Mouse (Mus musculus) heart, adult 11 months (tissue): Measurements from ENCODE around the gene Spon2.

ENCODE experiments used
- DNase-seq: peaks from one replicate; pipeline ENCODE4 v3.0.0; 2022

Gene Spon2

DNA sequence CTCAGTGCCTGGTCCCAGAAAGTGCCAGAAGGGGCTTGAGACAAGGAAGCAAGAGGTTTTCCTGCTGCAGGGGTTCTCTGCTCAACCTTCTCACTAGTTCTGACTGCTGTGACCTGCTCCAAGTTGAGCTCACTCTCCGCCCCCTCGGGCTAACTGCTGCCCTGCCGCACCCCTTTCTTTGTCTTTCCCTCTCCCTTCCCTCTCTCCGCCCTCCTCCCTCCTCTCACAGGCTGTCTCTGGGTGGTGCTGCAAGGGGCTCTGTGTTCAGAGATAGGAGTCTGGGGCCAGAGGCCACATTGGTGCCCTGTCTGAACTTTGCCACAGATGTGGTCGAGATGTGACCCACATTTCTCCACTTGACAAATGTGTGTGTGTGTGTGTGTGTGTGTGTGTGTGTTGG is at the start of gene Spon2:
TSS of gene Spon2 (minus strand) at position 375 of the 400 bp plus-strand sequence.
- DNase-seq, result peak; percentile 88

DNA sequence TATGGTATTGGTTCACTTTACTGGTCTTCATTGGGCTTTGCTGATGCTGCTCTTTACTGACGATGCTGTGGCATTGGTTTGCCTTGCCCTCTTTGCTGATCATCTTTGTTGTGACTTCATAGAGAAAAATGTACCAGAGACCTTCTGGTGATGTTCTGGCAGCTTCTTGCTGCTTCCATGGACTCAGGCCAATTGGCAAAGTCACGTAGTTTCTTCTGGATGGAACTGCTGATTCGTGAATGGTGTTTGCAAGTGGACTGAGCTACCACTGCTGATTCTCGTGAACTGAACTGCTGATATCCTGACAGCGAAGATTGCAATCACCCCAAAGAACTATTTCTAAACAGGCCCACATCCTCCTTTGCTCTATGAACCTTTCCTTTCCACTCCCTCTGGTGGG is 36.2 kb upstream of the Spon2 start:
- no peak for DNase-seq

DNA sequence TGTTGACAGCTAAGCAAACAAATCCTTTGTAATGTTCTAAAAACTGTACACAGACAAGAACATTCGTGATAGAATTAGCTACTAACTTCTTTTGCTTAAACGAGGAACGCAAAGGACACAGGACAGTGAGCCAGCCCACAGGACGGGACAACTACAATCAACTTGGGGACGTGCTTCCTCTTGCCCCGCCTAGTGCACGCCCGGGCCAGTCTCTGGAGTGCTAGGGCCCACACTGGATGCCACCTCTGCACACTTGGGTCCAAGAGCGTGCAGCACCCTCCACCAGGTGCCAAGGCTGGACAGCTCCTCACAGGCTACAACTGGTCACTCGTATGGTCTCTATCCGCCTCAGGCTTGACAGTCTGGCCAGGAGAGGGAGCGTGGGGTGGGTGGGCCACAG is 29.9 kb upstream of the Spon2 start:
- peak; percentile 92 for DNase-seq

DNA sequence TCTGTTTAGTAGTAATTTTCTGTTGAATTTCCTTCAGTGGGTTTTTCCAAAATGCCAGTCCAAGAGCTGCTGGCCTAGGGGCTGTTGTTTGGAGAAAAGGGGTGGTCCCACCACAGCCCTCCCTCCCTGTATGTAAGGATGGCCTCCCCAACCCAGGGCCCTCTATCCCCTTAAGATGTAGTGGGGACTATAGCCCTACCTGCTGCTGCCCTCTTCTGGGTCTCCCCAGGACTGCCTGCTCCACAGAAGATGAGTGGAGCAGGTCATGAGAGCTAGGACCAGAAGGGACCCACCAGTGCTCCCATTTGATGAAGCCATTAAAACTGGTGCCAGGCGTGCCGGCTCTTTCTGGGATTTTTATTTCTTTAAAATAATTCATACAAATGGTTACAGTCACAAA is 29.1 kb upstream of the Spon2 start:
- peak; percentile 93 for DNase-seq

DNA sequence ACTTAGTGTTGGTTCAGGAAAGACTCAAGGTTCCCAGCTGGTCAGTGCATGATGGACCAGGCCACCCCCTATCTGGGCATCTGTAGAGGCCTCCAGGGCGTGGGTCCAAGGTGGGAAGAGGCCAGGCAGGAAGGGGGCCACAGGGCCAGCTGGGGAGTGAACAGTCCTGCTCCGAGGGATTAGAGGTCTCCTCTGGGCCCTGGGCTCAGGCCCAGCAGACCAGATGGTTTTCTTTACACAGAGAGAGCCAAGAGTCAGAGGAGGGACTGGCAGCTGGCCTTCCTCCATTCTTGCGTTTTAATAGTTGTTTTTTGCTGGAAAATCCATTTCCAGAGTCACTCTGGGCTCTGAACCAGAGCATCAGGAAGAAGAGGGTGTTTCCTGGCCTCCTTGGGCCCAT is 27.4 kb upstream of the Spon2 start:
- DNase-seq, result peak; percentile 99

DNA sequence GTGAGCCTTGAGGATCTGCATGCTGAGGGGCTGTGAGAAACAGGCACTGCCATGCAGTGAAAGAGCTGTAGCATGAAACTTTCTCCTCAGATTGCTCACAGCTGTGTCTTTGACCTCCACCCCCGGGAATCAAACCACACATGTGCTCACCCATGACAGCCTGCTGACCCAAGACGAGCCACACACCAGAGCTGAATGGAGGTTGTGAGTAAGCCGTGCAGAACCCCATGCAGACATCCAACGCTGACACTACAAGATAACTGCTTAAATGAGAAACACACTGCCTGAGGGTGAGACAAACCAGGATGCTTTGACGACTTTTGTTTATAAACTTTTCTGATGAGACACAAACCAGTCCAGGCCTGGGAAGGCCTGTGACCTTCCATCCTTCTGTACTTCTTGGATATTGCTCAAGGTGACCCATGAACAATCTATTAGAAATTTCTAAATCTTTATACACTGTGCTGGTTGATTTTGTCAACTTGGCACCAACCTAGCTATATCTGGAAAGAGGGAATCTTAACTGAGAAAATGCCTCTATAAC is 26.2 kb upstream of the Spon2 start:
- DNase-seq, result peak; percentile 96

DNA sequence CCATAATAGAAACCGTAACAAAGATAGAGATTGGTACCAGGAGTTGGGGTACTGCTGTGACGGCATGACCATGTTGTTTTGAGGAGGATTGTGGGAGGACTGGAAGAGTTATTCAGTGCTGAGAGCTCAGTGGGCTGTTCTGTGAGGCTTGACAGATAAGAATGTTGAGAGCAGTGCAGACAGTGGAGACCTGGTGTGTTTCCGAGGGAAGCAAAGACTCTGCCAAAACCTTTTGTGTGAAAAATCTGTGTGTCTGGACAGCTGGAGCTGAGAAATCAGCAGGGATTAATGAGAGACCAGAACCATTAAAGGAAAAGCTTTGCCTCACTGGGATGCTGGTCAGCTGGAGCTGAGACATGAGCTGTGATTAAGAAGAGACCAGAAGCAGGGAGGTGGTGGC is 21.7 kb upstream of the Spon2 start:
- peak; percentile 97 for DNase-seq

DNA sequence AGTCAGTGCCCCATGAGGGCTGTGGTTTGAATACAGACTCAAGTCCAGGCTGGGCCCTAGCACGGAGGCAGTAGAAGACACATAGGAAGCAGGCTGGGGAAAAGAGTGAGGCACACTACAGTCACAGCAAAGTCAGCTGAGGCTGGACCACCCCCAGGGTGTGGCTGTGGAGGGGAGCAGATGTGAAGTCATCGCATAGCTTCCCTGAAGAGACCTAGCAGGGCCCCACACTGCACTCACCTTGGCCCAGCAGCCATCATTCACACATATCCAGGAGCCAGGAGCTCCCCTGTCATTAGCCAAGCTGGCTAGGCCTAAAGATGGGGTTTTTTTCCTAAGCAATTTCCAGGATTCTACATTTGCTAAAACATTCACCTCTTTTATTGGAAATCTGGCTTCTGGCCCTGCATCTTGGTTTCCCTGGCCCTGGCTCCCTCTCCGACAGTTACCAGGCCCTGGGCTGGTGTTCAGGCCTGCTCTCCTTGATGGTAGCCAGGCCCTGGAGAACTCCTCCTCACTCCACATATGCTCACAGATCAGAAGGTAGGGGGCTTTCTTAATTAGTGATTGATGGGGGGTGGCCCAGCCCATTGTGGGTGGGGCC is 21.0 kb upstream of the Spon2 start:
- no peak for DNase-seq

DNA sequence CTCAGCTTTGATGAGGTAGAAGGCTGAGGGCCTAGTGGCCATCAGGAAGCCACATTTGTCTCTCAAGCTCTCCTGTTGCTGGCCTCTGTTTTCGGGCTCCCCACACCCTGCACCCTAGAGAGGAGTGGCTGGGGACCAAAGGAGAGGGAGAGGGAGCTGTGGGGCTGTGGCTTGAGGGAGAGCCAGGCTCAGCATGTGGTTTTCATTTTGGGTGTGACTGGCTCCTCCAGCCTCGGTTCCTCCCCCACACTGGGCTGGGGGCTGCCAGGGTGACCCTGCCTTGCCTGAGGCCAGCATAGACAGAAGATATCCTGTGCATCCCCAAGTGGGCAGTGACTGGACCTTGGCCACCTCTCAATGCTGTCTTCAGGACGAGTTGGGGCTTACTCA is 20.0 kb upstream of the Spon2 start:
- peak; percentile 93 for DNase-seq

DNA sequence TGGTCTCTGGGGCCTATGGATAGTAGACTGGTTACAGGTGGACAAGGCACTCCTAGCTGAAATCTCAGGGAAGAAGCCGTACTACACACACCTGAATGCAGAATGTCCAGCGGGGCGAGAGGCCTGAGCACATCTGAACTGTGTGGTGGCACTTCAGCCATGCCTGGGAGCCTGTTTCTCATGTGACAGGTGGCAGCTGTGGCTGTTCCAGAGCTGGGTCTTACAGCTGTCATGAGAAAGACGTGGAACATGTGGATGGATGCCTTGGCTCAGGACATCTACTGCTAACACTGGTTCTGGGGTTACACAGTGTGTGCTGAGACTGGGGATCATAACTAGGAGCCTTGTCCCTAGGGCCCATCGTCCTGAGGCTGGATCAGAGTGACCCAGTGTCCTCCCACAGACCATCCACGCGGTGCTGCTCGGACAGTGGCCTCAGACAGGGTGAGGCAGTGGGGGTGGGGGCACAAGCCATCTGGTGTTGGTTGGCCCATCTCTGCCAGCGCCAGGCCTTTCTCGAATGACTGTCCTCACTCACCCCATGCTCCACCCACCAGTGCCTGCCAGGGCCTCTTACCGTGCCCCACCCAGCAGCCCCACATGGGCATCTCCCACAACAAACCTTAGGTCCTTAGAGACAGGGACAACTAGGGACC is 19.5 kb upstream of the Spon2 start:
- no peak for DNase-seq

DNA sequence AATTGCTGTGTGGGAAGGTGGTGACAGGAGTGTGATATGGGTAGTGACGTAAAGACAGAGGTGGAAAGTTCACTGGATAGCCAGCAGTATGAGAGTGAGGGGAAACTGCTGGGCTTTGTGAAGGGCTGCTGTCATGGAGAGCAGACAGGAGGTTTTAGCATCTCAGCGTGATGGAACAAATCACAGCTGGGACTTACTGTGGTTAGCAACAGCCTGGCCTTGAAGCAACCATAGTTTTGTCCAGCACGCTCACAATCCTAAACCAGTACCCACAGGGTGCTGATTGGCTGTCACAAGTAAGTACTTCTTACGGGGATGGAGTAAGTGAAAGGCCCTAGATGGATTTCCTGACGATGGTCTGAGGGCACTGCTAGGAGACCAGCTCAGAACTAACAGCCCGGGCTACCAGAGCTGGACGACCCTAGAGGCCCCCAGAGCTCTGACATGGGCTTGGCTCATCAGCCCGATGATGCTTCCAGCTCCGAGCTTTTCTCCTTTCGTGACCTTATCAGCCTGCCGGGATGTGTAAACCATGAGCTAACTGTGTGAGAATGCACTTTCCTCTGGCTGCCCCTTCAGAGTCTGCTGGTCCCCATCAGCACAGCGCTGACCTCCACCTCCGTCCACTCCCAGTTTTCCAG is 16.3 kb upstream of the Spon2 start:
- DNase-seq, result peak; percentile 97

DNA sequence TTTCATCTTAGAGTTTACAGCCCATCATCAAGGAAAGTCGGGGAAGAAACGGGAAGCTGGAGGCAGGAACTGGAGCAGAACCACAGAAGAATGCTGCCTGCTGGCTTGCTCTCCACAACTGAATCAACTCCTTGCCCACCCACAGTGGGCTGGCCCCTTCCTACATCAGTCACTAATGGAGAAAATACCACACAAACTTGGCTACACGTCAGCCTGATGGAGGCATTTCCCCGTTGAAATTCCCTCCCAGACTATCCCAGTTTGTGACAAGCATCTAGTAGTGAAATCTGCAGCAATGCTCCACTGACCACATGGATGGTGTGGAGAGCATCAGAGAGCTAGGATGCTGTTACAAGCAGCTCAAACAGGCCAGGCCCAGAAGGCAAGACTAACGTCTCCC is 14.5 kb upstream of the Spon2 start:
- no peak for DNase-seq

DNA sequence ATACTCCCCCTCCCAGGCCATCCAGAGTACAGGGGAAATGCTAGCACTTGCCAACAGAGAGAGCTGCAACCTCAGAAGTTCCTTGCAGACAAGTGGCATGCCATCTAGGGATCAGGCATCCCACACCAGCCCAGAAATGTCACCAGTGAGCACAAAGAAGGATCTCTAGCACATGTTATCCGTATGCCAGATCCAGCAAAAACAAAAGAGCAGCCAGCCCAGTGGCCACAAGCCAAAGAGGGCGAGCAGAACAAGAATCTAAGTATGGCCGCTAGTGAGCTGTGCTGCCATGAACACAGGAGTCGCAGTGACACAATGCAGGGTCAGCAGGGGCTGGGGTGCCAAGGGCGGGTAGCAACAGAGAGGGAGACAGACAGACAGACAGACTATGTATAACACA is 12.0 kb upstream of the Spon2 start:
- DNase-seq, result no peak

DNA sequence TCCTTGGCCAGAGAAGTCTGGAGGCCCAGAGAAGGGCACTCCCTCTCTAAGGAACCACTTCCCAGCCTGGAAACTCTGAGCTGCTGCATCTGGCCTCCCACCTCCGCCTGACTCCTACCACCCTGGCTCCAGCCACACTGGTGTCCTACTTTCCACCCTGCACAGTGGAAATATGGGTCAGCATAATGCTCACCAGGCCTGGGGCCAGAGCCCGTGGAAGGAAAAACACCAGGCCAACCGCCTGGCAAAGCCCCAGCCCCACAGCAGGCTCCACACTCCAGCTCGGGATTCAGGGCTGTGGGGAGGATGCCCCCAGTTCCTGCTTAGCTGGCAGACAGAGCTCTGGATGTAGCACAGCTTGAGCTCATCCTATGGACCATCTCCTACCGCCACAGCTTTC is 10.2 kb upstream of the Spon2 start:
- DNase-seq, result peak; percentile 95

DNA sequence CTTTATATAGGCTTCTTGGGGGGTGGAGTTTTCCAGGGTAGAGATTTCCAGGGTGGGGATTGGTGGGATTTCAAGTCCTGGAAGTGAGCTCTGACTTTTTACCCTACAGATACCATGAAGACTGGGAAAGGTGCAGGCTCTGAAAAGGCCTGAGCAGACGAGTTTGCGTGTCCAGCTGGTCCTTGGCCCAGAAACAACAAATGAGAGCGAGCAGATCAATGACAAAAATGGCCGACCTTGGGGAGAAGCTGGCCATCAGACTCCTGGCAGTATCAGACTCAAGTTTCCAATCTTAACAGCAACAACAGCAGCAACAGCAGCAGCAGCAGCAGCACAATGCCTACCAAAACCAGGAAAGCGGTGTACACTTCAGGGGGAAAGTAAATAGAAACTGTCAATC is 7.4 kb upstream of the Spon2 start:
- no peak for DNase-seq

DNA sequence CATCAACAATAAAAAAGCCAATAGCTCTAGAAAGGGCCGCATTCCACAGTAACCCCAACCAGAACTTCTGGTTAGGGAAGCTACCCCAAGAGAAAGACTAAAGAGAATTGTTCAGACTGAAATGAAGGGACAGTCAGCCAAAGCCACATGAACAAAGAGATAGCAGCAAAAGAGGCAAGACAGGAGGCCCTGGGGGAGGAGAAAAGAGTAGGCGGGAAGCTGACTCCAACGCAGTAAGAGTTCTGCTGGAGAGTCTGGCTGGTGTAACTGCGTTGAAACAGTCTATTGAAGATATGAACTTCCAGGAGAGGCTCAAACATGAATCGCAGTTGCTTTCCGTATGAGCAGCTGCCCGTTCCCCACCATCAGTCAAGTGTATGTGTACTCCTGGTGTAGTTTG is 6.2 kb upstream of the Spon2 start:
- DNase-seq, result no peak

DNA sequence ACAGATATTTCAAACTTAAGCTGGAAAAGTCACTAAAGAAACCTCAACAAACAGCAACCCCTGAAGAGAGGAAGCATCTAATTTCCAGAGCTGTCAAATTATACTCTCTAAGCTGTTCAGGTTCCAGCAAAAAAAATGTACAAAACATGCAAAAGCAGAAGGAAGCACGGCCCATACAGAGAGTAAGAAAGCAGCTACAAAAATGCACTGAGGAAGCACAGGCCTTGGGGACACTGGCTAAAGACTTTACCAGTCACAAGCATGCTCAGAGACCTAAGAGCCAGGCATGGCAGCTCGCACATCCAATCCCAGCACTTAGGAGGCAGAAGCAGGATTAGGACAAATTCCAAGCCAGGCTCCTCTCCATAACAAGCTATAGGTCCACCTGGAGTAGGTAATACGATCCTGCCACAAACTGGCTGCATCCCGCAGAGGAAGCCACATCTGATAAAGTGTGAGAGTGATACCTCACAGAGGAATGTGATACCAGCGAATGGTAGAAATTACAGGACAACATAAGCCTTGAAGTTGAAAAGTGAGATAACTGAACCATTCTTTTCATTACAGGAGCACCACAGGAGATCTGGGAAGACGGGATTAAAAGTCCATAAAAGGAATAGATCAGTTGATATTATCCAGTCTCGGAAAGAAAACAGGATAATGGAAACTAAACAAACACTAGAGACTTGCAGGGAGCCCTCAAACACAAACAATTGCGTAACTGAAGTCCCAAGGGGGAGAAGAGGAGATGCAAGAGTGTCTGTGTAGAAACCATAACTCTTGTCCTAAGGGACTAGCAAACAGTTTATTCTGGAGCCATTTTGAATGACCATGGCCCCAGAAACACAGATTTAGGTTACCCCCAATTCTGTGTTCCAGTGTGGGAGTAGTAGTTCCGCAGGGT is 4.8 kb upstream of the Spon2 start:
- DNase-seq, result peak; percentile 88

DNA sequence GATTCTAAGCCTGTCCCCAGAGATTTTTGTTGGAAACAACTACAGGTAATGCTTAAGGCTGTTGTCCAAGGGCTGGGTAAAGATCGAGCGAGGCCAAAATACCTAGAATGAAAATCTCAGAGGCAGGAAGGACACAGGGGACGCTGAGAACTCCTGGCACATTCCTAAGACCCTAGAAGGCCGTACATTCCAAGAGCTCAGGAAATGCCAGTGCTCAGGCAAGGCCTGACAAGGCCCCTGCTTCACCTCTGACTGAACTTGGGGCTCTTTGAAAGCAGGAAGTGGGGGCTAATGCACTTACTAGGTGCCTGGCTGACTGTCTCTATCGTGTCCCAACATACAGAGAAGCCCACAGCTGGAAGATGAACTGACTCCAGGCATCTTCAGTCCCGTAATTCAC is 4.1 kb upstream of the Spon2 start:
- peak; percentile 96 for DNase-seq

DNA sequence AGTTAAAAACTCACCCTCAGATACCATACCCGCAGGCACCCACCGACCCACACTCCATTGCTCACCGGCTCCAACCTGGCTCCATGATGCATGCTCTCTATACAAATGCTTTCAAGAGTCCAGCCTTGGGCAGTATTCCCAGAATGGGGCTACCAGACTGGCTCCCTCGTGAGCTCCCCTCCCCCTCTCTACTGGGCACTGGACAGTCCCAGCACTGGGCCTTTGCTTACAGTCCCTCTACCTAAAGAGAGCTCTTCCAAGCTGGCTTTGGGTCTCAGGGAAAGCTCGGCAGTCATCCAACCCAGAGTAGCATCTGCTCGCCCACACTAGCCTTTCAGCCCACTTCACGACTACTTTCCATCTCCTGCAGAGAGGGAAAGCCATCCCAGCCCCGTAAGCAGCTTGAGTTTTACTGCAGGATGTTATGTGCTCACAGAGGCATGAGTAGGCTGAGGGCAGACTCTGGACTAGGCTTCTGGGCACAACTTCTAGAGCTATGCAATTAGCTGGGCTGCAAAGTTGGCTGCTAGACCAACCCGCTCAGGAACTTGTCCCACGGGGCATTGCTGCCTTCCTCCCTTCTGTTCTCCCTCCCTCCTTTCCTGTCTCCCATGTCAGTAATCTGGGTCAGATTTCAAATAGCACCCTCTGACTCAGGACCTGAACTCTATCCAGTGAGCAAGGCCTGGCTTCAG is 2.2 kb upstream of the Spon2 start:
- peak; percentile 93 for DNase-seq

DNA sequence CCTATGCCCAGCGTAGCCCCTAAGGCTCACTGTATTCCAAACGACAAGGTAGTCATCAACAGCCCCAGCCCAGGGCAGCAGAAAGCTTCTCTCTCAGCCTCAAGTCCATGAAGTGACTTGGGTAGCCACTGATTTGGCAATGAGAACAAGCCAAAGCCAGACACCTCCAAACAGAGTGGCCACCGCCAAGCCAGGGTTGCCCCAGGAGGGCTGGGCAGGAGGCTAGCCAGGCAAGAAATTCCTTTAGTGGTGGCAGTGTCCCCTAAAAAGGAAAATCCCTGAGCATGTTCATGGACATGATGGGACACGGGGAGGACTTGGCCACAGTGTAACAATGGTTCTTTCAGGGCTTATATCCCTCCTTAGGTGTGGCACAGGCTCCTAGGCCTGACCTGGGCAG is 1.6 kb upstream of the Spon2 start:
- DNase-seq, result peak; percentile 88

DNA sequence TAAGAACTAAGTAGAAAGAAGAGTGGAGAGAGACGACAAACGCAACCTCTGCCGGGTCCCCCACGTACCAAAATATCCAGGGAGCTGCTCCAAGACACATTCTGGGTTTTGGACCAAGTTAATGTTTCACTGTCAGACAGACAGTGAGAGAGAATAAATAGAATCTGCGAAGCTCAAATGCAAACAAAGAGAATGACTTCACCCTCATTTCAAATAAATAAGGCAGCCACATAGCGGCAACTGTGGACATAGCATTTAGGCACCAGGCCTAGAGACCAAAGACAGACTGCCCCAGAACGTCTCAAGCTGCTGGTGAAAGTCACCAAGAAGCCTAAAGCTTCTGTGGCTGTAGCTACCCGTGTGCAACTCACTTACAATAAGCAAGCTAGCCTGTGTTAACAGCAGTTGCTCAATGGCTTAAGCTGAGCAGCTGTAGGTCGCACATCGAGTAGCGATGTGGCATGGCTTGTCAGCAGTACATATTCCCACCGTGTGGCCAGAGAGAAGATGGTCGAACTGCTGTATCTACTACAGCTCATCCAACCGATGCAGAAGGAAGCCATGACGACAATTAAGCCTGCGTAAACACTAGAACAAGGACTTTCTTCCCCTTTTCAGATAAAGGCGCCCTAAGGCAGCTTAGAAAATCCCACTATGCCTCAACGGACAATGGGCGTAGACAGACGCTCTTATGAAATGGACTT is 643 bp upstream of the Spon2 start:
- peak; percentile 81 for DNase-seq

DNA sequence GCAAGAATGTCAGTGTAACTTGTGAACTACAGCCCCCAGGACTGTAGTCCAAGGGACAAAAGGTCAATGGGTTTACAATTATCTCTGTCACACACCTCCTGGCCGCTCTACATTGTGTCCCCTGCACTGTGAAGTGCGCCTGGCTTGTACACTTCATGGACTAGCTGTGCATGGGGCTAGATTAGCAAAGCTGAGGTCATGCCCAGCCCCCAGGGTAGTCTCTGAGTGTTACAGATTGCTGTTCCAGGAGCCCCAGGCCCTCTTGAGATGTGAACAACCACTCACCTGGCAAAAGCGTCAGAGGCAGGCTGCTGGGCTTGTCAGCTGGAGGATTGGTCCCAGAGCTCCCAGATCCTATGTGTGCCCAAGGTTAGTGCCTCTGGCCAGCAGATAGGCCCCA is 592 bp downstream of the Spon2 start:
- peak; percentile 87 for DNase-seq
